Mouse (Mus musculus) regulatory T cell (primary cell): ENCODE results near the gene Atp6ap1.

Source experiments
- in situ Hi-C: fragments of 300-600 bp; cut with MboI, MseI; formaldehyde crosslinking; loops from one replicate; pipeline ENCODE4 v1.15.1; 2025; ENCODE audit warnings: high pct_unique_total_duplicates

The Atp6ap1 gene

DNA sequence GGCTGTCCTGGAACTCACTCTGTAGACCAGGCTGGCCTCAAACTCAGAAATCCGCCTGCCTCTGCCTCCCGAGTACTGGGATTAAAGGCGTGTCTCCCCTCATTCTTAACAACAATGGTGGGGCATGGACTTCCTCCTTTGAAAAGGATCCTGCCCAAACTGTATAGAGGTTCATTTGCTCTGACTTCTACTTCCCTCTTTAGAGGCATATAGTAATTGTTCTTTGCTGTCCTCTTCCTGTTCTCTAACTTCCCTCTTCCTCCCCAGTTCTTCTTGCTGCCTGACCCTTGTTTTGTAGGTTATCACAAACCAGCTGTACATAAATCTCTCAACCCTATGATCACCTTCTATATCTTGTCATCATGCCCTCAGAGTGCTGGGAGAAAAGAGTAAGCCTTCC lies 2.8 kb downstream of the Atp6ap1 start:
- in situ Hi-C loops, result no loop called here

DNA sequence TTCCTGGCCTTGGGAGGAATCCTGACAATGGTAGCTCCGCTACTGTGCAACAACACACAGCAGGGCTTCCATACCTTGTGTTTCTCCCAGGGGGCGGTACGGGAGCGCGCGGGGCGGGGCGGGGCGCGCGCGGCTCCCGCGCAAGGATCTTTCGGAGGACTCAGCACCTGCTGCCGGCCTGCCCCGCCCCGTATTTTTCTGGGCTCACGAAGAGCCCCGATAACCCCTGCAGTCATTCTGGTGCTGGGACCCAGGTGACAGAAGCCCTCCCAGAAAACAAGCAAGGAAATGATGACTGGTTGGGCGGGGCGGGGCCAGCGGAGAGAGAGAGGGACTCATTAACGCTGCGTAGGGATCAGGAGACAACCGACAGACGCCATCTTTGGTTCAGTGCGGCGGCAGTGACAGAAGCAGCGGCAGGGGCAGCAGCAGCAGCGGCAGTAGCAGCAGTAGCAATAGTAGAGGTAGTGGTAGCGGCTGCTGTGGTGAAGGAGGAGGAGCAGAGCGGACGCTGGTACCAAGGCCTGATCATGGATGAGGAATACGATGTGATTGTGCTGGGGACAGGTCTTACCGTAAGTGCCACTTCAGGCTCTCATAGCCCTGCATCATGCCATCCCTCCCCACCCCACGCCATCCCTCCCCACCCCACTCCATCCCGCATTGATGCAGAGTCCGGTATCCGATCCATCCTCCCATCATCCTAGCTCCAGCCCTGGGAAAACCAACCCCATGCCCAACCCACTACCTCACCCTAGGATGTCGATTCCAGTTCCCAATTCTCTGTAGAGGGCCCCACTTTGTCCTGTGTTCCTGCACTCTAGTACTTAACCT lies 8.2 kb downstream of the Atp6ap1 start, which contains the start of gene Gdi1:
TSS of gene Gdi1 (plus strand) at position 132 of the 834 bp plus-strand sequence.
- in situ Hi-C loops, result no loop called here

DNA sequence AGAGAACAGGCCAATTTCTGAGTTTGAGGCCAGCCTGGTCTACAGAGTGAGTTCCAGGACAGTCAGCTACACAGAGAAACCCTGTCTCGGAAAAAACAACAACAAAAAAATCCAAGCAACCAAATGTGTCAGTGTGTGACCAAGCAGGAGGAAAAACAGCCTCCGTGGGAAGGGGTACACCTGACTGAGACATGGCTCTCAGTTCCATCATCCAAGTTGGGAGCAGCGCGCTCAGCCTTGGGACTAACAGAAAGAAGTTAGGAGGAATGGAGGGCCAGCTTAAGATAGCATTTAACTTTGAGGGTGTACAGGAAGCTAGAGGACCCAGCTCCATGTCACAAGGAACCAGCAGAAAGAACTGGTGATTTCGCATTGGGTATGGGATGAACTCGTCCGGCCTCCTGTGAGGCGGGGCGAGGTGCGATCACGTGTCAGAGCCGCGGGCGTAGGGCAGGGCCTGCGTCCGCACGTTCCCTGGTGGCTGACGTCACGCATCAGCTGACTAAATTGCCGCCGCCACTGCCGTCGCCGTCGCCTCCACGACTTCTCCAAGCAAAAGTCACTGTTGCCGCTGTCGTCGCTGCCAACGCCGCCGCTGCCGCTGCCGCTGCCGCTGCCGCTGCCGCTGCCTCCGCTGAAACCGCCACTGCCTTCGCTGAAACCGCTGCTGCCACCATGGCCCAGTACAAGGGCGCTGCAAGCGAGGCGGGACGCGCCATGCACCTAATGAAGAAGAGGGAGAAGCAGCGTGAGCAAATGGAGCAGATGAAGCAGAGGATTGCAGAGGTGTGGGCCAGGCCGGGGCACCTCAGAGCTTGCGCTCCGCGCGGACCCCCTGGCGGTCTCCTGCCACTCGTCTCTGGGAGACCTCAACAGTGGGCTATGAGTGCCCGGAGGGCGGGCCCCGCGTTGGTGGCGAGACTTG lies 15.9 kb downstream of the Atp6ap1 start, which contains the start of gene Fam50a:
TSS of gene Fam50a (plus strand) at position 494 of the 925 bp plus-strand sequence.
- in situ Hi-C loops, result no loop called here

DNA sequence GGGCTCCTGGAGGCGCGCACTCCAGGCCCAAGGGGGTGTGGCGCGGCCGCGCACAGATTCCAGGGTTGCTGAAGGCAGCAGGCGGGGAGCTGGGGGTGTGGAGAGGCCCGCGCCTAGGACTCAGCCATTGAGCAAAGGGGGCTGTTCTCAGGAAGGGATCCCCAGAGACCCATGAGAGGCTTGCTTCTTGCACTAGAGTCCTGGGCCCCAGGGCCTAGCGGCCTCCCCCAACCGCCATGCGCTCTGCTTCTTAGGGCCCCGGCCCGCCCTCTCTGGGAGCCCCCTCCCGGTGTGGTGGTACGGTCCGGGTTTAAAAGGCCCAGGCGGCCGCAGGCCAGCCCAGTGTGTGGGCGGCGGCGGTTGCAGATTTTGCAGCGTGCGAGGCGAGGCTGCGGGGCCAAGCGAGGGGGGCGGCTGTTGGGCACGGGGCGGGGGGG lies 31.8 kb downstream of the Atp6ap1 start, which contains the start of gene Plxna3:
TSS of gene Plxna3 (plus strand) at position 342 of the 437 bp plus-strand sequence.
- in situ Hi-C loops, result no loop called here

DNA sequence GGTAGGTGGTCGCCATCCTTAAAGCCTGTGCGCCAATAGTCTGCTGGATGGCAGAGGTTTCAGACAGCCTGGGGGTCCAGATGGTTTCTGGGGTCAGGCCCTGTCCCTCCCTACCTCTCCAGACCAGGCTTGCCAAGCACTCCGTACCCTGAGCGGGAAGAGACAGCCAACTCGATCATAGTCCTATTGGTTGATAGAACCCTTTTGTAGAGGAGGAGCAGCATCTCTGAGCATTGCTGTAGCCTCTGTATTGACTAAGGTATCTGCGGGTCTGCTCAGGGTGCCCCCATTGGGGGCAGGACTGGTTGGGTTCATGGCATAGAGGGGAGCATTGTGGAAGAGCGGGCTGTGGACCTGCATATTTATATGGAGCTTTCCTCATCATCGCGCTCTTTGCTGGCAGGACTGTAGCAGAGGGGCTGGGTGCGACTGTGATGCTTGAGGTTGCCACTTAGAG lies 32.3 kb downstream of the Atp6ap1 start:
- in situ Hi-C loops, result no loop called here

DNA sequence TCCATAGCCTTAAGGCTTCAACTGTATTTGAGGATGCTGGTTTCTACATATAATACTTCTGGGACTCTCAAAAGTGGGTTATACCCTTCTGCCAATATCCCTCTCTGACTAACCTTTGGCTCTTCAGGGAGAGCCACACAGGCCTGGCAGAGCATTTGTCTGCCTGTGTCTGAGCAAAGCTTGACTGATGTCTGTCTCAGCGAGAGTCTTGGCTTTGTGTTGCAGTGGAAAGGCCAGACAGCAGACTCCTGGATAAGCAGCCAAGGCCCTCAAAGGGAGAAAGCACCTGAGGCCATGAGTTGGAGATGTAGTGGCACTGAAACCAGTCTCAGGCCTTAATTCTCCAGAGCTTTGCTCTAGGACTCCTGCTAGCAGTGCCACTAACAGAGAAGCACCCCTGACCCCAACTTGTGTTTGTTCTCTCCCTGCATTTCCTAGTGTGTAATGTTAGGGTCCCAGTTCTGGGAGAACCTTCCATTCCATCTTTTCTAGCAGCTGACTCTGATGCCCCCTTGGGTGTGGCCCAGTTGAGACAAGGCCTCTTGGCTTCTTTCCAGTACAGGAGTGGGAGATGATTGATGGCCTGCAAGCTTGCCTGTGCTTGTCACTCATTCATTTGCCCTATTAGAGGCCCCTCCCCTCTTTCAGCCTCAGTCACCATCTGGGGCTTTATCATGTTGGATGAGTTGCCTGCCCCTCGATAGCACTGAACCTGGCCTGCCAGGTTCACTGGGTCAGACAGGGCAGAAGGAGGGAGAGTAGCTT lies 33.5 kb downstream of the Atp6ap1 start:
- in situ Hi-C loops, result no loop called here

DNA sequence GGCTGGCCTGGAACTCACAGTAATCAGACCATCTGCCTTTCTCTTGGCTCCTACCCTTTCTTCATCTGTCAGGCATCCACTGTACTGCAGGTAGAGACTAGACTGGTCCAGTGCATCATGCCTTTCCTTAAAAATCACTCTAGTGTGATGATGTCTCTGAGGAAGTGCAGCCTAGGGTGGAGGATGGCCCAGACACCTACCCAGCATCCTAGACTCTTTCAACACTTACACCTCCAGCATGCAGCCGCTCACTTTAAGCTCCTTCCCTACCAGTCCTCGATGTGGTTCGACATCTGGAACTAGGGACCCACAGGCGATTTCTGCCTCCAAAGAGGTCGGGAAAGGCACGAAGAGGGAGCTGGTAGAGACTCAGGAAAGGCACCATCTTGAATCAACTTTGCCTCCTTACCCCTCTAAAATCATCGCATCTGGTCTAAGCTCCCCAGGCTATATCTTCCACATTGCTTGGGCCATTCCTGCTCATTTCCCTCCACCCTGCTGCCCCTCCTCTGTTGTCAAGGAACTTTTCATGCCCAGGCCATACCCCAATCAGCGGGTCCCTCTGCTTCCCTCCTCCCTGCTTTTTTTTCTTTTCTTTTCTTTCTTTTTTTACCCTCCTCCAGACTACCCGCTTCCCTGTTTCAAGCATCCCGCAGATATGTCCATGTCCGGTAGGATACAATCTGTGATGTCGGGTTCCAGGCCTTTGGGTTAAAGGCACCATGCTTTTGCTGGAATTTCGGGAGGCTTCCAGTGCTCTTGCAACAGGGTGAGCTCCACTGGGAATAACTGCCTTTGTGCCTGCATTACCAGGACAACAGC lies 56.0 kb downstream of the Atp6ap1 start:
- in situ Hi-C loops, result loop anchor here (10.0 kb wide), 1 partner anchor 62 kb away; no protein-coding TSS in a partner anchor

DNA sequence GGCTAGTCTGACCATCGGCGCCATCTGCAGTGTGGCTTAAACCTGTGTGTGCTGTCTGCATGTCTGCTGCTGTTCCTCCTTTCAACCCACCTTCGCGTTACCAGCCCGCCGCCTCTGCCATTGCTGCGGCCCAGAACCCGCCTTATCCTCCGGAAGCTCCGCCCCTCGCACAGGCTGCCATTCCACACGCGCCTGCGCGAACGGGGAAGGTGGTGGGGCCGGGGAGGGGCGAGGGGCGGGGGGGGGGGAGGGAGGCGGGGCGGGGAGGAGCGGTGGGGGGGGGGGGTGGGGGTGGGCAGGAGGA lies 56.5 kb downstream of the Atp6ap1 start, which contains the start of gene Lage3:
TSS of gene Lage3 (minus strand) at position 152 of the 304 bp plus-strand sequence.
- in situ Hi-C loops, result loop anchor here (10.0 kb wide), 1 partner anchor 61 kb away; no protein-coding TSS in a partner anchor
